Mouse (Mus musculus) stomach, embryonic 15.5 days (tissue): ENCODE measurements around the gene Gstm5. TPM values are rescaled to one million over a fixed set of nuclear protein-coding genes. Genes with fewer than 3 reads are reported as not detected.

Experiments
- ATAC-seq: fragments of 200-750 bp; cut with Nextera tagmentation; 2 replicates; pipeline ENCODE4 v1.8.0; 2017; ENCODE audit warnings: low read depth, moderate number of reproducible peaks, moderate TSS enrichment; ENCODE audit not compliant: insufficient read depth, low FRiP score
- H3K27ac ChIP-seq: fragments of 300-500 bp; sonication (generic); 2 replicates; pipeline ENCODE4 v1.5.1; 2015; ENCODE audit warnings: mild to moderate bottlenecking, inconsistent platforms
- H3K27me3 ChIP-seq: fragments of 300-500 bp; sonication (generic); replicated peaks from 2 replicates; pipeline ENCODE4 v1.6.1; 2015; ENCODE audit warnings: inconsistent platforms
- H3K36me3 ChIP-seq: fragments of 300-500 bp; sonication (generic); 2 replicates; pipeline ENCODE4 v1.6.1; 2015; ENCODE audit warnings: inconsistent platforms
- H3K4me1 ChIP-seq: fragments of 300-500 bp; sonication (generic); 2 replicates; pipeline ENCODE4 v1.6.1; 2015; ENCODE audit warnings: inconsistent platforms
- H3K4me2 ChIP-seq: fragments of 300-500 bp; sonication (generic); 2 replicates; pipeline ENCODE4 v1.6.1; 2015; ENCODE audit warnings: mild to moderate bottlenecking, inconsistent platforms
- H3K4me3 ChIP-seq: fragments of 300-500 bp; sonication (generic); replicated peaks from 2 replicates; pipeline ENCODE4 v1.5.1; 2015; ENCODE audit warnings: inconsistent platforms
- H3K9ac ChIP-seq: fragments of 300-500 bp; sonication (generic); 2 replicates; pipeline ENCODE4 v1.6.1; 2015; ENCODE audit warnings: inconsistent platforms
- H3K9me3 ChIP-seq: fragments of 300-500 bp; sonication (generic); 2 replicates; pipeline ENCODE4 v1.6.1; 2016; ENCODE audit warnings: inconsistent platforms
- WGBS: fragments of 180-500 bp; shearing (Covaris S2); methylation state at CpG from one replicate; pipeline ENCODE4 v1.1.7; 2015; 5-methylcytosine and 5-hydroxymethylcytosine counted together
- polyA plus RNA-seq: library from polyadenylated mRNA; unstranded; fragments of >200 nt; fragmentation: Nextera tagmentation; extraction: Ambion mirVana; gene quantifications from 2 replicates; pipeline ENCODE4 v1.2.1, GENCODE M21; 2015

Gene Gstm5
- 149 and 159 TPM in 2 replicates for polyA plus RNA-seq

DNA sequence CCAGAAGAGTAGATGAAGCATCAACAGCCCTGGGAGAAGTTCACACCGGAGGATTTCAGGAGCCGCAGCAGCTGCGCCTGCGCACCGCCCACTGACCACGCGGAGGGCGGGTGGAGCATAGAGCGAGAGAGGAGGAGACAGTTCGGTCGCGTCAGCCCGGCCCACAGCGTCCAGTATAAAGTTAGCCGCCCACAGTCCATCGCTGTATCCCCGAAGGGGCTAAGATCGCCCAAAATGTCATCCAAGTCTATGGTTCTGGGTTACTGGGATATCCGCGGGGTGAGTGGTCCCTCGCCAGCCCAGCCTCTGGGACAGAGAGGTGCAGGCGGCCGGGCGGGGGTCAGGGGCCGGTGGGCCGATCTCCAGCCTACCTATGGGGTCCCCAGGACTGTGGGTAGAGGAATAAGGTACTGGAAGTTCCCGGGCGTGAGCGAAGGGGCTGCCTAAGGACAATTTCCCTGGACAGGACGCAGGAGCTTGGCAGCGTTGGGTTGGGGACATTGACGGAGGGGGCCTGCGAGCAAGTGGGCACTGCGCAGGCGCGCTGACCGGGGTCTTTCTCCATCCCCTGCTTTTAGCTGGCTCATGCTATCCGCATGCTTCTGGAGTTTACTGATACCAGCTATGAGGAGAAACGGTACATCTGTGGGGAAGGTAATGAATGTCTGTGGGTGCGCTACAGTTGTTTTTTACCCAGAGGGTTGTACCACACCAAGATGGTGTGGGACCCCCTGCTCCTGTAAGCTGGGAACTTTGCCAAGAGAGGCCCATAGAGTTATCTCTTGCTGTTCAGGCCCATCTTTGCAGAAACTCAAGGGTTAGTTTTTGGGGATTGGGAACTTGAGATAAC, at the start of gene Gstm5:
Gstm5 (plus strand) TSS at position 102 of the 850 bp plus-strand sequence.
- WGBS = 5% methylated on average over 40 of the region's 40 CpGs

DNA sequence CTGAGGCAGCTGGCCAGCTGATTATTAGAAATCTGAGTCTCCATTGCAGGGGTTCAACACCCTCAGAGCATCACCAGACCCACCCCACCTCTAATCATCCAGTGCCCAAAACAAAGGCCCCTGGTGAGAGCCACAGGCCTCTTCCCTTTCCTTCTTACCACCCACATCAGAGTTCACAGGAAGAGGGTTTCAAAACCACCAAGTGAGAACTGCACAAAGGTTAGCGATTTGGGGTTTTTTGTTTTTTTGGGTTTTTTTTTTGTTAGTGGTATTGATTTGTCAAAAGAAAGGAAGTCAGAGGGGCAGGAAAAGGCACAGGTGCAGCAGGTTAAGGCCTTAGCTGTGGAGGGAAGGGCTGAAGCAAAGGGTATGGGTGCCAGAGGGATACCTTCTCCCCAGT, 49.4 kb upstream of the Gstm5 start:
- H3K9me3 ChIP-seq = no peaks in the 10 kb centered on the region
- no peak for ATAC-seq
- peaks cover 16% of the 10 kb centered on the region for H3K4me1 ChIP-seq
- H3K27ac ChIP-seq = no peak overlapping the region
- no peaks in the 10 kb centered on the region for H3K36me3 ChIP-seq
- H3K4me3 ChIP-seq = no peak overlapping the region
- WGBS = 70% methylated on average over 1 of the region's 1 CpGs
- H3K9ac ChIP-seq = no peak overlapping the region
- no peak overlapping the region for H3K4me2 ChIP-seq
- H3K27me3 ChIP-seq = no peaks in the 10 kb centered on the region

More for the DNA sequence above, at the start of gene Gstm5:
- H3K9ac ChIP-seq = peak within 1 kb of the TSS; percentile 66
- H3K4me1 ChIP-seq = peaks cover 8% of the 10 kb centered on the region; the same call in 1 of the 2 replicates
- H3K9me3 ChIP-seq = no peaks in the 10 kb centered on the region
- H3K4me3 ChIP-seq = peak within 1 kb of the TSS; percentile 70
- 0 out of 2 replicates have a peak, but pooled peaks cover 6% of the 10 kb centered on the region for H3K36me3 ChIP-seq
- no peaks in the 10 kb centered on the region for H3K27me3 ChIP-seq
- H3K4me2 ChIP-seq = peak within 1 kb of the TSS; percentile 88
- peak within 1 kb of the TSS; percentile 72 for H3K27ac ChIP-seq
- ATAC-seq = peak; percentile 96

DNA sequence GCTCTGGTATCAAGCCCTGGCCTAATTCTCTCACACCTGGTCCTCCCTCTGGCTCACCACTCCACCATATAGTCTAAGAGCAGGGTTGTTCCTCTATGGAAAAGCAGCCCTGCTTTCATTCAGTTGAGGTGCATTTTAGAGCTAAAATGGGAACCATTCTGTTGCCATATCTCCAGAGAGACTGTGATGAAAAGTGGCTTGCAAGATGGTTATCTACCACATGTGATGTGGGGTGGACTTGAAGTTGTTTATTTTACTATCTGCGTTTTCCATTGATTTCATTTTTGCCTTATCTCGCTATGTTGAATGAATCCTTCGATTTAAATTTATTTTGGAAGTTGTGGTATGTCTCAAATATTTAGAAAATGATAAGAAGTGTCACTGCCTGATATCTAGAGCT, 48.8 kb upstream of the Gstm5 start:
- H3K9me3 ChIP-seq = no peaks in the 10 kb centered on the region
- H3K27ac ChIP-seq = no peak overlapping the region
- H3K4me3 ChIP-seq = no peak overlapping the region
- no peak for ATAC-seq
- H3K36me3 ChIP-seq = no peaks in the 10 kb centered on the region
- no peak overlapping the region for H3K4me2 ChIP-seq
- H3K9ac ChIP-seq = no peak overlapping the region
- H3K27me3 ChIP-seq = no peaks in the 10 kb centered on the region
- 49% methylated on average over 3 of the region's 3 CpGs for WGBS
- H3K4me1 ChIP-seq = peaks cover 16% of the 10 kb centered on the region

DNA sequence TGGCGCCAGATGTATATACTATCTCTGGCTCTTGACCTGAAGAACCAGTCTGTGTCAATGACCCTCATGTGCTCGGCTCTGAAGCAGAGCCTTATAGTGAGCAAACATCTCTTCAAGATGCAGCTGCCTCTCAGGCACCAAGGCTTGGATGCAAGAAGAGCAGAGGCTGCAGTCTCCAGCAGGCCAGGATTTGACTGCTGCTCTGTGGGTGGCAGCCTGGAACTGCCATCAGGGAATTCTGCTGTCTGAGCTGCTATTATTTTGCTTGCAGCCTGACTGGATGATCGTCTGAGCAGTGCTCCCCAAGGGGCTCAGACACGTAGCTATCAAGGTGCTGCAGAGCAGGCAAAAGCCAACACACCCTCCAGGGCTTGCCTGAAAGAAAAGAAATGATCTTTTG, 47.5 kb upstream of the Gstm5 start:
- Histone ChIP-seq H3K4me3 (no peak overlapping the region), H3K27me3 (no peaks in the 10 kb centered on the region), H3K9me3 (no peaks in the 10 kb centered on the region), H3K36me3 (no peaks in the 10 kb centered on the region), H3K9ac (no peak overlapping the region), H3K4me1 (peaks cover 16% of the 10 kb centered on the region), H3K4me2 (no peak overlapping the region), H3K27ac (0 out of 2 replicates have a peak overlapping the region, but pooled peaks have one; percentile 8)
- WGBS = 41% methylated on average over 4 of the region's 4 CpGs
- ATAC-seq = no peak

DNA sequence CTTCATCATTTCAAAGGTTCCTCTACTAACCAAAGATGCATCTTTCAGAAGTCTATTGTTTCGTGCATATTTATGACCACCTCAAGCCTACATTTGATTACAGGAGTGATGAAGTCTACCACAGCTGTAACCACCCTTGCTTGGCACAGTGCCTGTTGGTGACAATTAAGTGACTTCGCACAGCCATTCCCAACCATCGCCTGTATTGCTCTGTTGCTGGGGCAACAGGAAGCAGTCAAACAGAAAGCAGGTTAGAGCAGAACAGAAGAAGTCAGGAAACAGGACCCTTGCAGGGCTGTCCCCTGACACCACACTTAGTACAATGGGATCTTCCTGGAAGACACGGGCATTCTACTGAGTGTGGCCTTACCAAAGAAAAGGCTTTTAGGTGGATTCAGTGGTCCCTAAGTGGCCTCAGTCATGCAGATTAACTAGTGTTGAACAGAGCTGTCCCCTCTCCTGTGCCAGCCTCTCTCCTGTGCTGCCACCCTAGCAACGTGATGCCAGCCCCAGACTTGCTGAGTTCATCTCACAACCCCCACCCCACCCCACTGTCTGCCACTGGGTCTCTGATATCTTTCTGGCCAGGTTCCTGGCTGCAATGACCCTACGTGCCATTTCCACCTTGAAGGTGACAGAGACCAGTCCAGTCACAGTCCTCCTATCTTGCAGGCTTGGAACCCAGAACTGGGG, 46.5 kb upstream of the Gstm5 start:
- 73% methylated on average over 6 of the region's 6 CpGs for WGBS

DNA sequence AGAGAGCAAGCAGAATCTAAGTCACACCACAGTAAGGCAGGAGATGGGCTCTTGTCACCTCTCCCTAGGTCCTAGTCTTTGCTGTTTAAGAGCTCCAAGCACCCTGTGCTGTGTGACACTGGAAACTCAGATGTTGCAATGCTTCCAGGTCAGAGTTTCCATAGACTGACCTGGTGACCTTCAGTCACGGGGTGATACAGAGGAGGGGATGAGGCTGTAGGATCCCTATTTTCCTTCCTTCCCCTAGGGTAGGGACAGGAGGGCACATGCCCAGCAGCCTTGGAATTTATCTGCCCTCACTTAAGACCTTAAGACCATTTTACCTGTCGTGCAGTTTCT, 46.0 kb upstream of the Gstm5 start:
- Histone ChIP-seq H3K4me3 (no peak overlapping the region), H3K9ac (no peak overlapping the region), H3K36me3 (no peaks in the 10 kb centered on the region), H3K4me1 (peaks cover 16% of the 10 kb centered on the region), H3K27ac (no peak overlapping the region), H3K4me2 (no peak overlapping the region), H3K9me3 (no peaks in the 10 kb centered on the region), H3K27me3 (no peaks in the 10 kb centered on the region)
- 59% methylated on average over 2 of the region's 2 CpGs for WGBS
- ATAC-seq = no peak; the same call in 1 of the 2 replicates

More for the DNA sequence above, 46.5 kb upstream of the Gstm5 start:
- Histone ChIP-seq H3K27ac (0 out of 2 replicates have a peak overlapping the region, but pooled peaks have one; percentile 14), H3K9me3 (no peaks in the 10 kb centered on the region), H3K4me2 (no peak overlapping the region), H3K27me3 (no peaks in the 10 kb centered on the region), H3K4me3 (no peak overlapping the region), H3K9ac (no peak overlapping the region), H3K4me1 (peaks cover 16% of the 10 kb centered on the region), H3K36me3 (no peaks in the 10 kb centered on the region)
- ATAC-seq = no peak

DNA sequence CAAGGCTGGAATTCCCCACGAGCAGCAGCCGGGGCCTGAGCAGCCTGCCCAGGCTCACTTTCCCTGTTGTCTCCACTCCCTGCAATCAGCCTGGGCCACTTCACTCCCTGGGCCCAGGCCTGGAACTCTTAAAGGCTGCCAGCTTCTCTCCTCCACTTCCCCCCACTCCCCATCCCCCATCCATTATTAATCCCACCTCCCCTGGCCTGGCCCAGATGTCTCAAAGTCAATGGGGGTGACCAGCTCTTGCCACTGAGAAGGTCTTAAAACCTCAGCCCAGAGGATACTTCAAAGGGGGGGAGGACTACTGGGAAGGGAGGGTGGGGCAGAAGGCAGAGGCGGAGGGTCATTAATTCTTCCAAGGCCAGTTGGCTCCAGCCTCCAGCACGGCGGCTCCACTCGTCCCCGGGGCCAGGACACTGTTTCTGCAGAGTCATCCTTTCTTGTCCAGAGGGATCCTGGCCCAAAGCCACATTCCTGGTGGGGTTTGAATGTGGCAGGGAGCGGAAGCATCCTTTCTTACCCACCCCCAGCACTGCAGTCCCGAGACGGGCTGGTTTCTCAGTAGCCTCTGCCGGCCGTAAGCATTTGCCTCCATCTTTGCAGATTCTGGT, 45.1 kb upstream of the Gstm5 start:
- Histone ChIP-seq H3K9ac (no peak overlapping the region), H3K4me2 (peak overlapping the region; percentile 32), H3K27me3 (no peaks in the 10 kb centered on the region), H3K9me3 (no peaks in the 10 kb centered on the region), H3K4me1 (peaks cover 16% of the 10 kb centered on the region), H3K4me3 (no peak overlapping the region), H3K27ac (peak overlapping the region; percentile 67; the same call in 1 of the 2 replicates), H3K36me3 (no peaks in the 10 kb centered on the region)
- WGBS = 34% methylated on average over 12 of the region's 12 CpGs
- peak; percentile 34 for ATAC-seq

DNA sequence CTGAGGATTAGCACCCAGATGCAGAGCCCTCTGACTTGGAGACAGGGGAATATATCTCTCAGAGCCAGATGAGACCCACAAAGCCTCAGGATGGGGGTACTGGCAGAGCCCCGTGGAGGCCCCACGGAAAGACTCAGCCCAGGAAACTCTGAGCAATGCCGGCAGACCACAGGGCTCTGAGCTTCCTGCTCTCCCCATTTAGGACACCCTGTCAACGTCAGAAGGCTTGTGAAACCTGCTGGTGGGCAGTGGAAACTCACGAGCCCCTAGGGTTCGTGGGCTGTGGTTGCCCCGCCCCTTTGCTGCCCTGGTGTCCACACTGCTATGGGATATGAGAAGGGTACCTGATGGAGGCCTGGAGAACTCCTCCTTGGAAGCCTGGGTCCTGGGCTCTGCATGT, 42.8 kb upstream of the Gstm5 start:
- 53% methylated on average over 7 of the region's 7 CpGs for WGBS
- Histone ChIP-seq H3K36me3 (no peaks in the 10 kb centered on the region), H3K9ac (no peak overlapping the region), H3K4me2 (no peak overlapping the region), H3K9me3 (no peaks in the 10 kb centered on the region), H3K27ac (no peak overlapping the region), H3K4me1 (peaks cover 16% of the 10 kb centered on the region), H3K27me3 (no peaks in the 10 kb centered on the region), H3K4me3 (no peak overlapping the region)
- ATAC-seq = no peak

DNA sequence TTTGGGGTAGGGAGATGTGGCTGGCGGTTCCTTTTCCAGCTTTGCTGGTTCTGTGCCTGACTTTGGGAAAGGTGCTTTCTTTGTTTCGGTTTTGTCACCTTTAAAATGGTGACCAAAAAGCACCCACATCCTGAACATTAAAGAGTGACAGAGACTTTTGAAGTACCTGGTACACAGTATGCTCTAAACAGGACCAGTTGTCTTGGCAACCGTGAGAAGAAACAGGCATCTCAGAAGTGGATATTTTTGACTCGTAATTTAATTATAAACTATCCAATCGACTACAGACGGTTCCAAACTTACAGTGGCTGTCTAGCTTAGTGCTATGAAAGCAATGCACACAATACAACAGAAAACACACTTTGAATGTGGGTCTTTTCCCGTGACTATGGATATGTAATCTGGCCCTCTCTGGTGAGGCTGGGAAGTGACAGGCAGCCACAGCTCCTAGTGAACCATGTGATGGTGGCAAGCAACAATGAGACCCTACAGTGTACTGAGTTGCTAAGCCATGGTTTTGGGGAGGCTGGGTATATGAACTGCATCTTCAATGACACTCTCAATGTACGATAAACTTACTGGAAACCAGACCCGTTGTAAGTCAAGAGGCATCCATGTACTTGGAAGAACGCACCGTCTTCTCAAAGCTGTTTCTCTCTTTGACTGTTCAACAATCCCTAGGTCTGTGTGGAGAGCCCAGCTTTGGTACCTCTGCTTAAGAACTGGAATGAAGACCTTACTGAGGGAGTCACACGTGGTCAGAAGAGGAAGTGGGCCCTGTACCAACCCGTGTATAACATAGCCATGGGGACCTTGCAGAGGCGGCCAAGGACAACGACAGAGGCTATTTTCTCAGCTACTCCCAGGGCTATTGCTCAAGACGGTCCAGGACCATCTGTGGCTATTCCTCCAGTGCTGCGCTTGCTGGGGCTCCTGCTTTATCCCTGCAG, 42.1 kb upstream of the Gstm5 start:
- Histone ChIP-seq H3K27ac (no peak overlapping the region), H3K9ac (no peak overlapping the region), H3K9me3 (no peaks in the 10 kb centered on the region), H3K4me2 (no peak overlapping the region), H3K27me3 (no peaks in the 10 kb centered on the region), H3K36me3 (no peaks in the 10 kb centered on the region), H3K4me1 (peaks cover 18% of the 10 kb centered on the region), H3K4me3 (no peak overlapping the region)
- ATAC-seq = no peak
- WGBS = 76% methylated on average over 17 of the region's 17 CpGs

DNA sequence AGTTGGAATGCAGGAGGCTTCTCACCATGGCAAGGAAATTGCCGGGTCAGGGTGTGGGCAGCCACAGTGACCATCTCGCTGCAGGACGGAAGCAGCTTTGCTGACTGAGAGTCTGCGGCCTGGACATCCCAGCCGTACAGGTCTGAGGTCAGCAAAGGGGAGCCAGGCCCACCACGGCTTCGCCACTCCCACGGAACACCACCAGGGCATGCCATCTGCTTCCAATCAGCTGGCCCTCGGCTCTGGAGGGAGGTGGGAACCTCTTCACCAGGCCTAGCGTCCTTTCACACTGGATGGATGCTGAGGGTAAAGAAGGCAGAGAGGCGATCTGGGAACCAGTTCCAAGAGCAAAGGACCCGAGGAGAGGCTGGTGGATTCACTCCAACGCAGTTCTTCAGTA, 40.3 kb upstream of the Gstm5 start:
- 80% methylated on average over 13 of the region's 13 CpGs for WGBS
- no peaks in the 10 kb centered on the region for H3K36me3 ChIP-seq
- ATAC-seq = no peak
- H3K27ac ChIP-seq = no peak overlapping the region
- H3K4me3 ChIP-seq = no peak overlapping the region
- H3K9ac ChIP-seq = no peak overlapping the region
- H3K9me3 ChIP-seq = no peaks in the 10 kb centered on the region
- no peak overlapping the region for H3K4me2 ChIP-seq
- H3K4me1 ChIP-seq = peaks cover 10% of the 10 kb centered on the region
- no peaks in the 10 kb centered on the region for H3K27me3 ChIP-seq

DNA sequence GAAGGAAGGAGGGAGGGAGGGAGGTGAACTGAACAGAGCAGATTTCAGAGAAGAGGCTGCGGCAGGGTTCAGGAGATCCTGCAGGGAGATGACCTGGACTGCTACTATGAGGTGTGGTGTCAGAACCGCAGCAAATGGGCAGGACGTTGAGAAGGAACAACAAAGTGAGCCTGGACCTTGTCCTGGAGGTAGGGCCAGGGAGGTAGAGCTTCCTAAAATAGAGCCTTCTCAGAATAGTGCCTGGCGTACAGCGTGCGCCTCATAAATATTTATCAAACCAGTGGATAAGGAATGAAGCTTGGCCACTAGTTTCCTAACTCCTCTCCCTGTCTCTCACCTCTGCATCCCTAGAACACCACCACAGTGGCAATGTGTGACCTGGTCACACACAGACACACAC, 38.0 kb upstream of the Gstm5 start:
- H3K4me1 ChIP-seq = peaks cover 3% of the 10 kb centered on the region
- no peak overlapping the region for H3K9ac ChIP-seq
- no peak overlapping the region for H3K4me3 ChIP-seq
- ATAC-seq = no peak
- no peak overlapping the region for H3K4me2 ChIP-seq
- H3K36me3 ChIP-seq = no peaks in the 10 kb centered on the region
- 46% methylated on average over 6 of the region's 6 CpGs for WGBS
- H3K9me3 ChIP-seq = no peaks in the 10 kb centered on the region
- H3K27me3 ChIP-seq = no peaks in the 10 kb centered on the region
- H3K27ac ChIP-seq = no peak overlapping the region
